Mouse (Mus musculus) skeletal muscle tissue, adult 2 months (tissue): Measurements from ENCODE around the gene Shmt2.

Source experiments
- DNase-seq: peaks from one replicate; pipeline ENCODE4 v3.0.0-alpha.2; 2012; ENCODE audit warnings: low read depth, low spot score

Gene Shmt2

GRCm38 (mm10) chr10:127534036-127534928, 12.0 kb upstream of the Shmt2 start, which contains the start of gene Nxph4:
Gene Nxph4 (minus strand): TSS chr10:127534559.
- DNase-seq: no peak

GRCm38 (mm10) chr10:127531548-127531947, 9.3 kb upstream of the Shmt2 start:
- DNase-seq: no peak

- DNase-seq: no peak
These were observed 8.7 kb upstream of the Shmt2 start for GRCm38 (mm10) chr10:127530945-127531344.

- no peak for DNase-seq
These were observed 5.2 kb upstream of the Shmt2 start for GRCm38 (mm10) chr10:127527481-127527880.

GRCm38 (mm10) chr10:127526681-127527080, 4.4 kb upstream of the Shmt2 start:
- DNase-seq: no peak

GRCm38 (mm10) chr10:127526048-127526447, 3.8 kb upstream of the Shmt2 start:
- DNase-seq: no peak

- no peak for DNase-seq
These were observed 2.5 kb upstream of the Shmt2 start for GRCm38 (mm10) chr10:127524646-127525255.

GRCm38 (mm10) chr10:127521611-127522080, 598 bp downstream of the Shmt2 start:
- no peak for DNase-seq

- DNase-seq: no peak
These were observed 1.4 kb downstream of the Shmt2 start for GRCm38 (mm10) chr10:127520714-127521357.

GRCm38 (mm10) chr10:127519903-127520713, 2.1 kb downstream of the Shmt2 start:
- no peak for DNase-seq

GRCm38 (mm10) chr10:127519041-127519701, 3.1 kb downstream of the Shmt2 start:
- DNase-seq: no peak

- DNase-seq: no peak
These were observed 4.3 kb downstream of the Shmt2 start for GRCm38 (mm10) chr10:127517941-127518340.

GRCm38 (mm10) chr10:127516576-127517260, 5.5 kb downstream of the Shmt2 start:
- DNase-seq: no peak

GRCm38 (mm10) chr10:127515983-127516459, 6.2 kb downstream of the Shmt2 start:
- no peak for DNase-seq

- no peak for DNase-seq
These were observed 6.8 kb downstream of the Shmt2 start for GRCm38 (mm10) chr10:127515271-127515982.

GRCm38 (mm10) chr10:127514764-127515163, 7.5 kb downstream of the Shmt2 start, which contains the start of gene Ndufa4l2:
Gene Ndufa4l2 (plus strand): TSS chr10:127514967.
- no peak for DNase-seq

- DNase-seq: no peak
These were observed 8.0 kb downstream of the Shmt2 start for GRCm38 (mm10) chr10:127514111-127514698.

- DNase-seq: no peak
These were observed 8.6 kb downstream of the Shmt2 start for GRCm38 (mm10) chr10:127513501-127514091.

GRCm38 (mm10) chr10:127512813-127513212, 9.4 kb downstream of the Shmt2 start:
- DNase-seq: peak; percentile 88
